Mouse (Mus musculus): Measurements from ENCODE around the gene Ttll11. TPM values are rescaled to one million over a fixed set of nuclear protein-coding genes. Genes with fewer than 3 reads are reported as not detected.
A peak's percentile ranks its signal among the peaks of the same experiment; 100 is the strongest.

Gene Ttll11
- total RNA-seq, 4 experiments from 2014 or later: 37.3 to 54.3 (median 41.6) TPM

GRCm38 (mm10) chr2:35731671-35732449, 247.9 kb downstream of the Ttll11 start:
- DNase-seq (ENCODE audit: low spot score in 2 of 2): no peak

GRCm38 (mm10) chr2:35729077-35730065, 250.3 kb downstream of the Ttll11 start:
- DNase-seq (ENCODE audit: low spot score in 2 of 2): no peak

DNA sequence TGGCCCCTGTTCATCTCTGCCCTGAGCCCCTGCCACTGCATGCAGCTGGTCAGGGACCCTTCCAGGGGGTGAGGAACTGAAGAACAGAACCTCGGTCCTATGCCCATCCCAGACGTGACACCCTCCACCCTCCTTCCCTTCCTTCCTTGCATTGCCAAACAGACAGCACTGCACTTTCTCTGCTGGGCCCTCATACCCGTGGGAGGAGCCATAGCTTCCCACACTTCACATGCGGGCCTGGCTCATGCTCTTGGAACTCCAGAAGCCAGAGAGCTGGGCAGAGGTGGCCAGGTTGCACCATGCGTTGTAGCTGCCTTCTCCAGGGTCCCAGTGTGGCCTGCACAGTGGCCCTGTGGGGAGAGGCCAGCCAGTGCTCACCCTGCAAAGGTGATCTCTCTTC, 251.1 kb downstream of the Ttll11 start:
- DNase-seq (ENCODE audit: low spot score in 2 of 2): no peak

DNA sequence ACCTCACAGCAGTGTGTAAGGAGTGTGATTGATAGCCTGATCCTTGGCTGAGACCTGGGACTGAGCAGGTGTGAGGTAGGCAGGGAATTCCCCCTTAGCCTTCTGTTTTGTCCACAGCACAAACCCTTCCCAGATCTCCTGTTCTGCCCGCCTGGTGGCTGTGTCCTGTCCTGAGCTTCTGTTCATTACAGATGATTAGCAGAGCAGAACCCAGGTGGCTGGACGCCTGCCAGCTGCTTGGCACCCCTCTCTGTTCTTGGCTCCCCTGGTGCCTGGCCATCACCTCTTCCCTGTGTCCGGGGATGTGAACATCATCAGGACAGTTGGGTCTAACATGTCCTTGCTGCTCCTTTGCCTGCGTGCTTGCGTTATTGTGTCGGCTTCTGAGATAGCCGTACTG, 256.0 kb downstream of the Ttll11 start:
- DNase-seq (ENCODE audit: low spot score in 2 of 2): no peak

- DNase-seq (ENCODE audit: low spot score in 2 of 2): no peak
Observed at GRCm38 (mm10) chr2:35723267-35723666, 256.4 kb downstream of the Ttll11 start.

DNA sequence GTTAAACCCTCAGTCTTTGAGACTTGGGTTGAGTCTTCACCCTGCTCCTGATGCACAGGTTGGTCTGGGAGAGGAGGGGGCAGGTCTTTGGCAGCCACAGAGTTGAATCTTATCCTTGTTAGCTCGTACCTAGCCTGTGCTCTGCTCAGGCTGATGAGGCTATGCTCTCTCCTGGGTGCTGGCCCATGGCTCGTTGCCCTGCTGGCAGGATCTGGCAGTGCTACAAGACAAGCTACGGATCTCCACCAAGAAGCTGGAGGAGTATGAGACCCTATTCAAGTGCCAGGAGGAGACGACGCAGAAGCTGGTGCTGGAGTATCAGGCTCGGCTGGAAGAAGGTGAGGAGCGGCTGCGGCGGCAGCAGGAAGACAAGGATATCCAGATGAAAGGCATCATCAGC, 256.9 kb downstream of the Ttll11 start:
- DNase-seq (ENCODE audit: low spot score in 2 of 2): no peak

DNA sequence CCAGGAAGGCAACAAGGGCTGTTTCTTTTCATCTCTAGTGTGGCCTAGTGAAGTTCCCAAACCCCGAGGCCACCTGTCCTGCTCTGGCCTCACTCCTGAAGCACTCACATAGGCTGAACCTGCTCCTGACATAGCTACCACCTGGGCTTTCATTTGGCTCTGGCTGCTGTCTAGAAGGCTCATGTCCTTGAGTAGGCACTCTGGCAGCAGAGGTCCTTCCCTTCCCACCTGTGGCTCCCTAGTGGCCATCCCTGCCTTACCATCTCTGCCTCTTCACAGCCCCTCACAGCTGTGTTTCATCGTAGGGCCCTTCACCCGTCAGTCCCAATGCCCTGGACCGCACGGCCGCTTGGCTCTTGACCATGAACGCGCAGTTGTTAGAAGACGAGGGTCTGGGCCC, 258.8 kb downstream of the Ttll11 start:
- no peak for DNase-seq (ENCODE audit: low spot score in 2 of 2)

- DNase-seq (ENCODE audit: low spot score in 2 of 2): no peak
Observed at GRCm38 (mm10) chr2:35720550-35720949, 259.2 kb downstream of the Ttll11 start.

- DNase-seq (ENCODE audit: low spot score in 2 of 2): peak in 1 of 2 experiments; percentile 65
Observed at GRCm38 (mm10) chr2:35720104-35720503, 259.6 kb downstream of the Ttll11 start.

DNA sequence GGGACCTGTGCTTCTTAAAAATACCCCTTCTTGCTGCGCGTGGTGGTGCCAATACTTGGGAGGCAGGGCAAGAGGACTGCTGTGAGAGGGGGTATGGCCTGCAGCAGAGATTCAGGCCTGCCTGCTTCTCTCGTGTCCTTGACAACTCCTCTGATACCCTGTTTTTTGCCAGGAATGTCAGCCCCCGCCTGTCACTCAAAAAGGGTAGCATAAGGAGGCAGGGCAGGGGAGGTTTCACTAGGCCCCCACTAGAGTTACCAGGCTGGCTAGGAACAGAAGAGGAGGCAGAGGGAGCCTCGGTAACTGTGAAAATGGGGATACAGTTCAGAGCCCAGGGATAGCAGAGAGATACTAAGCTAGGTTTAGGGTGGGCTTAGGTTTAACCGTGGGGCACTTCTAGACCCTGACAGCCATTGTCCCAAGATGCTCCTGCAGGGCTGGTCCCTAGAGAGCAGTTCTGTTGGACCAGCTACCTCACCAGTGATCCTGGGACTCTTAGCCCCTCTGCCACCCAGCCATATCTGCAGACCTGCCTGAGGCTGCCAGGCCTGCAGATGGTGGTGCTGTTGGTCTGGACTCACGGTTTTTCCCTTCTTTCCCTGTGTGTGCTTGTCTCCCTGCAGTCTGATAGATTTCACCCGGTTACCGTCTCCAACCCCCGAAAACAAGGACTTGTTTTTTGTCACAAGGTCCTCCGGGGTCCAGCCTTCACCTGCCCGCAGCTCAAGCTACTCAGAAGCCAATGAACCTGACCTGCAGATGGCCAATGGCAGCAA, 260.3 kb downstream of the Ttll11 start:
- no peak for DNase-seq (ENCODE audit: low spot score in 2 of 2)

- no peak for DNase-seq (ENCODE audit: low spot score in 2 of 2)
Observed at GRCm38 (mm10) chr2:35718662-35719061, 261.1 kb downstream of the Ttll11 start.

- no peak for DNase-seq (ENCODE audit: low spot score in 2 of 2)
Observed at GRCm38 (mm10) chr2:35718003-35718500, 261.7 kb downstream of the Ttll11 start.

GRCm38 (mm10) chr2:35716175-35716574, 263.5 kb downstream of the Ttll11 start:
- DNase-seq (ENCODE audit: low spot score in 2 of 2): no peak

DNA sequence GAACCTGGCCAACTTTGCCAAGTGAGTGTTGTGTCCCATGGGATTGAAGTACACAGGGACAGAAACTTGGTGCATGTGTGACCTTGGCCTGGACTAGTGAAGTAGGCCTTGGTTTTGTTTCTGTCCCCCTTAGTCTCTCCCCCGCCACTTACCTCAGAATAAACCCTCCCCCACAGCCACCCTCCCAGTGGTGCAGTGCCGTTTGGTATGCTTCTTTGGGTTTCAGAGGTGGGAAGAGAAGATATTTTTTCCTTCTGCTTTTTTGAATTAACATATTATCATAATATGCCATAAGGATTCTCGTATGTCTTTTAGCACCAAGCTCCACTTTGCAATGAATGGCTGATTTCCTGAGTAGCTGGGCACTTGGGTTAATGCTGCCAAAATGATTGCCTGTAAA, 264.2 kb downstream of the Ttll11 start:
- DNase-seq (ENCODE audit: low spot score in 2 of 2): peak in 1 of 2 experiments; percentile 45

- peak in 1 of 2 experiments; percentile 40 for DNase-seq (ENCODE audit: low spot score in 2 of 2)
Observed at GRCm38 (mm10) chr2:35714742-35715167, 265.0 kb downstream of the Ttll11 start.

DNA sequence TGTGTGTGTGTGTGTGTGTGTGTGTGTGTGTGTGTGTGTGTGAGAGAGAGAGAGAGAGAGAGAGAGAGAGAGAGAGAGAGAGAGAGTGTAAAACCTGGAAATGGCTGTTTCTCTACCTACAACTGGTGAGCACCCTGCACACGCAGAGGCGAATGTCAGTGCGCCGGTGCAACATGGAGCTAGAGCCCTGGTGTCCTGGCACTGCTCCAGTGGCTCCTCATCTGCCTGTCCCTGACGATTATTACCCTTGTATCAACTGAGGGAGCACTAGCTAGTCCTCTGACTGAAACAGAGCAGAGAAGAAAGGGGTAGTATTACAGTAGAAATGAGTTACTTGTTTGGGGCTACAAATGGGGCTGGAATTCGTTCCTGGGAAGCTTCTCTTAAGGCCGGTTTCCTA, 266.3 kb downstream of the Ttll11 start:
- DNase-seq (ENCODE audit: low spot score in 2 of 2): no peak

GRCm38 (mm10) chr2:35712611-35713010, 267.1 kb downstream of the Ttll11 start:
- no peak for DNase-seq (ENCODE audit: low spot score in 2 of 2)

GRCm38 (mm10) chr2:35703241-35703640, 276.5 kb downstream of the Ttll11 start:
- no peak for DNase-seq (ENCODE audit: low spot score in 2 of 2)

- no peak for DNase-seq (ENCODE audit: low spot score in 2 of 2)
Observed at GRCm38 (mm10) chr2:35702608-35703007, 277.1 kb downstream of the Ttll11 start.

- DNase-seq (ENCODE audit: low spot score in 2 of 2): no peak
Observed at GRCm38 (mm10) chr2:35702001-35702400, 277.7 kb downstream of the Ttll11 start.

Measured in left cerebral cortex, adult 8-10 months (tissue).